Mouse (Mus musculus) hindbrain, embryonic 14.5 days (tissue): ENCODE results near the gene Tex29. TPM values are rescaled to one million over a fixed set of nuclear protein-coding genes. Genes with fewer than 3 reads are reported as not detected.

Experiments used
- ATAC-seq: fragments of 200-750 bp; cut with Nextera tagmentation; 2 replicates; pipeline ENCODE4 v1.8.0; 2017; ENCODE audit warnings: moderate number of reproducible peaks, mild to moderate bottlenecking, moderate TSS enrichment, moderate library complexity; ENCODE audit not compliant: low FRiP score
- DNase-seq: peaks from one replicate; pipeline ENCODE4 v3.0.0-alpha.2; 2015; ENCODE audit warnings: low spot score
- H3K27ac ChIP-seq: fragments of 300-500 bp; sonication (generic); 2 replicates; pipeline ENCODE4 v1.5.1; 2014; ENCODE audit warnings: mild to moderate bottlenecking, moderate library complexity
- H3K27me3 ChIP-seq: fragments of 300-500 bp; sonication (generic); 2 replicates; pipeline ENCODE4 v1.6.1; 2014; ENCODE audit warnings: mild to moderate bottlenecking, low read length, mixed read lengths; ENCODE audit not compliant: control insufficient read depth, insufficient read depth
- H3K36me3 ChIP-seq: fragments of 300-500 bp; sonication (generic); replicated peaks from 2 replicates; pipeline ENCODE4 v1.6.1; 2014; ENCODE audit not compliant: control insufficient read depth, insufficient read depth
- H3K4me1 ChIP-seq: fragments of 300-500 bp; sonication (generic); replicated peaks from 2 replicates; pipeline ENCODE4 v1.6.1; 2014; ENCODE audit warnings: antibody characterized with exemption, low read length, mixed read lengths; ENCODE audit not compliant: control insufficient read depth, insufficient read depth
- H3K4me2 ChIP-seq: fragments of 300-500 bp; sonication (generic); replicated peaks from 2 replicates; pipeline ENCODE4 v1.6.1; 2014; ENCODE audit warnings: mild to moderate bottlenecking, moderate library complexity
- H3K4me3 ChIP-seq: fragments of 300-500 bp; sonication (generic); replicated peaks from 2 replicates; pipeline ENCODE4 v1.5.1; 2014; ENCODE audit warnings: mild to moderate bottlenecking, low read length
- H3K9ac ChIP-seq: fragments of 300-500 bp; sonication (generic); 2 replicates; pipeline ENCODE4 v1.6.1; 2014
- H3K9me3 ChIP-seq: fragments of 300-500 bp; sonication (generic); 2 replicates; pipeline ENCODE4 v1.6.1; 2016; ENCODE audit warnings: low read length; ENCODE audit not compliant: control insufficient read depth
- WGBS: fragments of 180-500 bp; shearing (Covaris S2); extraction: QIAGEN DNeasy Blood & Tissue Kit; methylation state at CpG from one replicate; pipeline ENCODE4 v1.1.7; 2014; 5-methylcytosine and 5-hydroxymethylcytosine counted together
- polyA plus RNA-seq: library from polyadenylated mRNA; unstranded; fragments of >200 nt; fragmentation: Nextera tagmentation; extraction: Ambion mirVana; gene quantifications from 2 replicates; pipeline ENCODE4 v1.2.1, GENCODE M21; 2014

Gene Tex29
- polyA plus RNA-seq, 1 experiment from 2014 or later: 0.64 TPM

DNA sequence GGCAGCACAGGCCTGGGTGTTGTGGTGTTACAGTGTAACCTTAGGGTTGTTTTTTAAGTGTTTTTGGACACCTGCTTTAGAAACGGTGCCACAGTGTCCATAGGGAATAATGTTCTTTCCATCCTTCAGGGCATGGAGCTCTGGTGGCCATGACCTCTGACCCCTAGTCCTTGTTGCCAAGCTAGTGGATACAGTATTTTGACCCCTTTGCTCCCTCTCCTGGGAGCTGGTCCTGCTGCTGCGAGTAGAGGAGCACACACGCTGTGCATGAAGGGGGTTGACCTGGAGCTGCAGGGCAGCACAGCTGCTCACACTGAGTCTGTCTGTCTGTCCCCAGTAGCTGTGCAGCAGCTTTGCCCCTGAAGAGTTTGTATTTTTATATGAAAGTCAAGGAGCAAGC lies 14.5 kb upstream of the Tex29 start:
- Histone ChIP-seq H3K36me3 (peaks cover 72% of the 10 kb centered on the region), H3K4me1 (peaks cover 12% of the 10 kb centered on the region)
- ATAC-seq: no peak

DNA sequence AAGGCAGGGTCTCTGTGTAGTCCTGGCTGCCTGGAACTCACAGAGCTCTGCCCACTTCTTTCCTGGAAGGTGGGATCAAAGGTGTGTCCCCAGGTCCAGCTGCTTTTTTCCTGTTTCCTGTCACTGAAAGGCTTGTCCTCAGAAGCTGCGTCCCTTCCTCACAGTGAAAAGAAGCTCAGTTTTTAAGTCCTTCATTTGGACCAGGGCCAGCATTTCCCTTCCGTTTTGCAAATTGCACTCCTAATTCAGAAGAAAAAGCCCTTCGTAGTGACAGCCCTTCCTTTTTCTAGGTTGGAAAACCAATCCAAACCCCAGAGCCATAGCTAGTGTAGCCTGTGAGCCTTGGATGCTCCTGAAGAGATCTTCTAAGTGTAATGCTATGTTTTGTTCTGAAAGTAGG lies 13.0 kb upstream of the Tex29 start:
- WGBS: 70% methylated on average over 3 of the region's 3 CpGs
- Histone ChIP-seq H3K9me3 (no peaks in the 10 kb centered on the region), H3K4me3 (no peak overlapping the region), H3K9ac (no peak overlapping the region), H3K36me3 (peaks cover 63% of the 10 kb centered on the region), H3K4me2 (no peak overlapping the region), H3K27me3 (no peaks in the 10 kb centered on the region), H3K27ac (no peak overlapping the region), H3K4me1 (peaks cover 18% of the 10 kb centered on the region)
- no peak for ATAC-seq
- no peak for DNase-seq

More for the DNA sequence above, 14.5 kb upstream of the Tex29 start:
- DNase-seq: no peak
- Histone ChIP-seq H3K27me3 (no peaks in the 10 kb centered on the region), H3K9ac (no peak overlapping the region), H3K27ac (no peak overlapping the region), H3K4me3 (no peak overlapping the region), H3K4me2 (no peak overlapping the region), H3K9me3 (no peaks in the 10 kb centered on the region)
- WGBS: 53% methylated on average over 3 of the region's 3 CpGs

DNA sequence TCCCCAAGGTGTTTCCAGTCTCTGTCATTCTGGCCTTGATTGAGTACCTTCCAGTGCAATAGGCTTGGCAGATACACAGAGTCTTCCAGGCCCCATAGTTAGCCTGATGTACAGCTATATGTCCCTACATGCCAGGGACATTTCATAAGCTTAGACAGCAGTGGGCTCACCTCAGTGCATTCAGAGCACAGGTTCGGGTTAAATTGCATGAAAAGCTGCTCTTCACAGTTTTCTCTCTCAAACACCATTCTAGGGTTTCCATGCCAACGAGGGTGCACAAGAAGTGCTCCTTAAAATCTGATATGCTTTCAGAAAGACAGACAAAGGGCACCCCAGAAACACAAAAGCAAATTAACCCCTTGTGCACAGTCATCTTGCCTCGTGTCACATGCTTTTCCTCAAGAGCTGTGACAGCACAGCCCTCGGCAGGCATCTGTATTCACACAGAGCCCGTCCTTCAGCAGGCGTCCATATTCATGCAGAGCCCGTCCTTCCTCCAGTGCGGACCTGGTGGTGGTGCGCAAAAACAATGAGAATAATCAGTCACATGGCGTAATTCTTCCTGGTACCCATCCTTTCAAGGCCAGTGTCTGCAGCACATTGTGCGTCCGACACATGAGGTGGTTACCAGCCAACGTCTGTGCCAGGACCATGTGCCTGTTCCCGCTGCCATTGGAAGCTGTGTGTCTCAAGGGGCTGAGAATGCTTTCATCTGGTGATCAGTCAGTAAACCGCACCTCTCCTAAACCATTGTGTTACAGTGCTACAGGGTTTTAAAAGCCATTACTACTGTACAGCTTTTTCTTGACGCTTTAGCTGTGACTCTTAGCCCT lies 9.8 kb upstream of the Tex29 start:
- peaks cover 62% of the 10 kb centered on the region for H3K36me3 ChIP-seq
- H3K4me2 ChIP-seq: peak overlapping the region; percentile 15; the same call in 1 of the 2 replicates
- no peaks in the 10 kb centered on the region for H3K9me3 ChIP-seq
- peaks cover 18% of the 10 kb centered on the region for H3K4me1 ChIP-seq
- peak overlapping the region; percentile 72 for H3K27ac ChIP-seq
- ATAC-seq (peak; percentile 29; the same call in 1 of the 2 replicates), DNase-seq (peak; percentile 28)
- peak overlapping the region; percentile 47 for H3K9ac ChIP-seq
- no peak overlapping the region for H3K4me3 ChIP-seq
- 28% methylated on average over 16 of the region's 16 CpGs for WGBS
- no peaks in the 10 kb centered on the region for H3K27me3 ChIP-seq

DNA sequence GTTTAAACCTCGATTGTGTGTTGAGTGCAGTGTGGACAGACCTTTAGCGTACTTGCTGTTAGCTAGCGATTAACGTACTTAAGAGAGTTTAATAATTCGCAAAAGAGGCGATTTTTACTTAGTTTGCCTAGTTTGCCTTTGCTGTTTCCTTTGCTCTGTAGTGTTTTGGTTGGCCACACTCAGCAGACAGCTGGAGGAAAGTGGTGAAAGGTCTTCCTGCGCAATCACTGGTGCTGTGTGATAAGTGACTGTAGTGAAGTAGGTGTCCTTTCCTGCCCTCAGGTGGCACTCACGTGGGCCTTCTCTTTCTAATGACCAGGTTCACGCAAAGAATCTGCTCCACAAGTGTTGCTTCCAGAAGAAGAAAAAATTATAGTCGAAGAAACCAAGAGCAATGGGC lies 9.1 kb upstream of the Tex29 start:
- peak overlapping the region; percentile 72; the same call in 1 of the 2 replicates for H3K27ac ChIP-seq
- no peak overlapping the region for H3K9ac ChIP-seq
- peaks cover 58% of the 10 kb centered on the region for H3K36me3 ChIP-seq
- no peak for ATAC-seq
- no peak overlapping the region for H3K4me3 ChIP-seq
- no peak overlapping the region for H3K4me2 ChIP-seq
- H3K9me3 ChIP-seq: no peaks in the 10 kb centered on the region
- WGBS: 90% methylated on average over 10 of the region's 10 CpGs
- H3K27me3 ChIP-seq: no peaks in the 10 kb centered on the region
- peaks cover 18% of the 10 kb centered on the region for H3K4me1 ChIP-seq
- no peak for DNase-seq

DNA sequence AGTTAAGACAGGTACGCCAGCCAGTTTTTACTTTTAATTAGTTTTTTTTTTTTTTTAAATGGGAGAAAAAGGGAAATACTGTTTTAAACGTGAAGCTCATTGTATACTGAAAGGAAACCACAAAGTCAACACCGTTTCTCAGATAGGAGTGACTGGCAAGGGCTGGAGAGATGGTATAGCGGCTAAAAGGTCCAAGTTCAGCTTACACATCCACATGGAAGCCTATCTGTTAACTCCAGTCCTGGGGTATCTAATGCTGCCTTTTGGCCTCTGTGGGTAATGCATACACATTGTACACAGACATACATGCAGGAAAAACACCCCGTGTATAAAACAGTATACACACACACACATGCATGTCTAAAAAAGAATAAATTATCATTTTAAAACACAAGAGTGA lies 8.3 kb upstream of the Tex29 start:
- H3K36me3 ChIP-seq: peaks cover 50% of the 10 kb centered on the region
- H3K9me3 ChIP-seq: no peaks in the 10 kb centered on the region
- H3K9ac ChIP-seq: no peak overlapping the region
- 92% methylated on average over 5 of the region's 5 CpGs for WGBS
- H3K4me2 ChIP-seq: no peak overlapping the region
- H3K27ac ChIP-seq: no peak overlapping the region
- no peak for DNase-seq
- no peak for ATAC-seq
- no peak overlapping the region for H3K4me3 ChIP-seq
- H3K4me1 ChIP-seq: peaks cover 18% of the 10 kb centered on the region
- no peaks in the 10 kb centered on the region for H3K27me3 ChIP-seq

DNA sequence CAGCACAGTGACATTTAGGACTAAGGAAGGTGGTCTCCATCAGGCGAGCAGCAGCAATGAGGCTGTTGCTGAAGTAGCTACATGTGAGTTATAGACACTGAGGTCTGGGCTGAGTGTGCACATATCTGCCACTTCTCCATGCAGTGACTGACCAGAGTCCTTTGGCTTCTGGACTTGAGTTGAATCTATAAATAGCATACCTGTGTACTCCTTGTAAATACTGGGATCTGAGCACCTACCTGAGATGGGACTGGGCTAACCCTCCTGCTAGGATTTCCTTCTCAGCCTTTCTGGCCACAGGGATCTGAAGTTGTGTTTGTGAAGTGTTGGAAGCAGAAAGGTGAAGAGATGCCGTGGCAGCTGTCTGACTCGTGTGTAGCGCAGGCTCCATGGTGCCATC lies 7.1 kb upstream of the Tex29 start:
- no peak overlapping the region for H3K4me3 ChIP-seq
- no peak overlapping the region for H3K27ac ChIP-seq
- 98% methylated on average over 4 of the region's 4 CpGs for WGBS
- no peaks in the 10 kb centered on the region for H3K9me3 ChIP-seq
- H3K4me2 ChIP-seq: no peak overlapping the region
- H3K27me3 ChIP-seq: no peaks in the 10 kb centered on the region
- ATAC-seq (no peak), DNase-seq (no peak)
- H3K36me3 ChIP-seq: peaks cover 47% of the 10 kb centered on the region
- no peak overlapping the region for H3K9ac ChIP-seq
- H3K4me1 ChIP-seq: peaks cover 18% of the 10 kb centered on the region

DNA sequence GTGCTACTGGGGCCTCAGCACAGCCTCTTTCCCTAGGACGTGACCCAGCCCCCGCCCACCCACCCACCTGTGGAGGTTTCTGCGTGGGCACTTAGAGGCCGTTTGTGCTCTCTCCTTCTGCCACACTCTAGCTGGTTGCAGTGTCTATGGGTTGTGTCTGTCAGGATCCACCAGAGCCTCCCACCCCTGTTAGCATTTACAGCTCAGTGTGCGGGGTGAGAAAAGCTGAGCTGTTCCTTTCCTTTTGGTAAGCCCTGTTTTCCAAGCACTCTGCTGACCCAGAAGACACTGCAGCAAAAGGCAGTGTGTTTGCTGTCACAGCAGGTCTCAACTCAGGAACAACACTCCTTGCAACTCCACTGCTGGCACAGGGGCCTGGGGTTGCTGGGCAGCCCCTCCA lies 6.1 kb upstream of the Tex29 start:
- H3K27ac ChIP-seq: no peak overlapping the region
- DNase-seq (no peak), ATAC-seq (no peak)
- H3K4me3 ChIP-seq: no peak overlapping the region
- H3K9me3 ChIP-seq: no peaks in the 10 kb centered on the region
- no peak overlapping the region for H3K4me2 ChIP-seq
- peaks cover 18% of the 10 kb centered on the region for H3K4me1 ChIP-seq
- no peak overlapping the region for H3K9ac ChIP-seq
- peaks cover 47% of the 10 kb centered on the region for H3K36me3 ChIP-seq
- 94% methylated on average over 5 of the region's 5 CpGs for WGBS
- H3K27me3 ChIP-seq: no peaks in the 10 kb centered on the region

DNA sequence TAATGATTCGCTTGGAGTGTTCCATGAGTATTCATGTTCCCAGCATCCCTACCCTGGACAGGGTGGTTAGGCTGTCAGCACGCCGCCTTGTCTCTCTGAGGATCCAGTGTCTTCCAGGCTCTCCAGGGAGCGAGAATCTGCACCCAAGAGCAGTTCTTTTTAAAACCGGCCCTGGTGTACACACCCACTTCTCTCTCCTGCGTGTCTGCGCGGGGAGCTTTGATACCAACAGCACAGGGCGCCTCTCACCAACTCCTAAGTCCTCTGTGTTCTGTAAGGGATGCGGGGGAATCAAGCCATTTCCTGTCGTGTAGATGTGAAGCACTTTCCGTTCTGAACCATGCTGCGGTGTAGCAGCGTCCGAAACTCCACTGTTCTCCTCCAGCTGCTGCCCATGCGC lies 5.6 kb upstream of the Tex29 start:
- 93% methylated on average over 16 of the region's 16 CpGs for WGBS
- Histone ChIP-seq H3K4me2 (no peak overlapping the region), H3K27me3 (no peaks in the 10 kb centered on the region), H3K36me3 (peaks cover 44% of the 10 kb centered on the region), H3K4me1 (peaks cover 20% of the 10 kb centered on the region), H3K9me3 (no peaks in the 10 kb centered on the region), H3K4me3 (no peak overlapping the region), H3K27ac (no peak overlapping the region), H3K9ac (no peak overlapping the region)
- ATAC-seq (no peak), DNase-seq (no peak)

DNA sequence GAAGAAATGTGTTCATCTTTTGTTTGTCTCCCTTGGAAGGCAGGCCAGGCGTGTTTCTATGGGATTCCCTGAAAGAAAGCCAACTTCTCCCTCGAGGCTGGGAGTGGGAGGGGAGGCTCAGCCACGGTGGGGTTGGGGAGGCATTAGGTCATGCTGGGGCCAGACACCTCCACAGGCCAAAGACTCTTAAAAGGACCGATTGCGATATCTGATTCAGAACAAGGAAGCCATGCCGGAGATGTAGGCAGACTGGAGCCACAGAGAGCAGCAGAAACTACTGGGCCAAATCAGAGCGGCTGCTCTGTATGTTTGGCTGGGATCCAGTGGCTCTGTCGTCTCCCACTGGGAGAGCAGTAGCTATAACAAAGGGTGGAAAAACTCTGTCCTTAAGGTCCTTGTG lies 1.3 kb downstream of the Tex29 start:
- no peaks in the 10 kb centered on the region for H3K9me3 ChIP-seq
- H3K9ac ChIP-seq: no peak overlapping the region
- peak; percentile 63 for DNase-seq
- 0 out of 2 replicates have a peak, but pooled peaks cover 4% of the 10 kb centered on the region for H3K36me3 ChIP-seq
- peak overlapping the region; percentile 47 for H3K27ac ChIP-seq
- no peaks in the 10 kb centered on the region for H3K27me3 ChIP-seq
- peak; percentile 38; the same call in 1 of the 2 replicates for ATAC-seq
- H3K4me1 ChIP-seq: peaks cover 16% of the 10 kb centered on the region; the same call in 1 of the 2 replicates
- 18% methylated on average over 8 of the region's 8 CpGs for WGBS
- no peak overlapping the region for H3K4me3 ChIP-seq
- H3K4me2 ChIP-seq: 0 out of 2 replicates have a peak overlapping the region, but pooled peaks have one; percentile 5
